Mouse (Mus musculus): ENCODE results near the gene Gnl3.

Gene Gnl3

DNA sequence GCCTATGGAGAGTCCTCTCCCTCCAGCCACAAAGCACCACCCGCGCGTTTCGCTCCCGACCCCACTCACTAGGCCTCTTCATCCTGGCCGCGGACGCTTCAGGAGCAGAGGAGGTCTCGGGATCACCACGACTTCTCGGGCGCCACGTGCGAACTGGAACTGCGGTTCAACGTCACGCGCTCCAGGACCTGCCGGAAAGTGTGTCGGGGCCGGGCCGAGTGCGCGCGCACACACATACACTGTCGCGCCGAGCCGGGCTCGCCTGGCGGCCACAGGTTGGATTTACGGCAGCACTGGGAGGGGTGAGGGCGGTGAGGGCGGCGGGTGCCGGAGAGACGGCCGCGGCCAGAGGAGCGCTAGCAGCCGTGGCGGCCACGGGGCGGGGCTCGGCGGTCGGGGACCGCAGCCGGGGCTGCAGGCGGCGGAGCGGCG lies at the start of gene Gnl3, which contains the start of gene Pbrm1:
Gene Gnl3 (minus strand): TSS at position 293 of the 432 bp plus-strand sequence.
Gene Pbrm1 (plus strand): TSS at position 279 of the 432 bp plus-strand sequence.
- DNase-seq (ENCODE audit: extremely low spot score, low spot score): peak; percentile 98

DNA sequence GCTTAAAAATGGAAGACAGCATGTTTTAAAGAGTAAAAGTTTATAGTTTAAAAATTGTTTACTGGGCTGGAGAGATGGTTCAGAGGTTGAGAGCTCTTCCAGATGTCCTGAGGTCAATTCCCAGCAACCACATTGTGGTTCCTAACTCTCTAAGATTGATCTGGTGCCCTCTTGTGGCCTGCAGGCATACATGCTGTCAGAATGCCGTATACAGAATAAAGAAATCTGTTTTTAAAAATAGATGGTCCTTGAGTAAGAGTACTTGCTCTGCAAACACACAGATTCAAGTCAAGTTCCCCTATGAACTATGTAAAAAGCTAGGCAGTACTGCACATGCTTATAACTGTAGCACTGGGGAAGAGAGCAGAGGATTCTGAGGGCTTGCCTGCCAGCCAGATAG lies 43.3 kb upstream of the Gnl3 start:
- no peak for DNase-seq (ENCODE audit: extremely low spot score, low spot score)

DNA sequence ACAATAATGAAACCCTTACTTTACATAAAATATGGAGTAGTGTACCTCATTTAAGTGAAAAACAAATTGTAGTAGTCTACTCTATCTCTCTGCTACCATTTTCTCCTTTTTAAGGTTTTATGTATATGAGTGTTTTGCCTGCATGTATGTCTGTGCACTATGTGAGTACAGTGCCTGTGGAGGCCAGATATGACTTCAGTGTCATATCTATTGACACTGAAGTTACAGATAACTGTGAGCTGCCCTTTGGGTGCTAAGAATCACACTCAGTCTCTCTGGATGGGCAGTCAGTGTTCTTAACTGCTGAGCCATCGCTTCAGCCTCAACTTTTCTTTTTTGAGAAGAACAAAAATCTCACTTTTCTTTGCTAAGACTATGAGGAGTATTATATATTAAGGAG lies 26.9 kb upstream of the Gnl3 start:
- DNase-seq (ENCODE audit: extremely low spot score, low spot score): no peak

DNA sequence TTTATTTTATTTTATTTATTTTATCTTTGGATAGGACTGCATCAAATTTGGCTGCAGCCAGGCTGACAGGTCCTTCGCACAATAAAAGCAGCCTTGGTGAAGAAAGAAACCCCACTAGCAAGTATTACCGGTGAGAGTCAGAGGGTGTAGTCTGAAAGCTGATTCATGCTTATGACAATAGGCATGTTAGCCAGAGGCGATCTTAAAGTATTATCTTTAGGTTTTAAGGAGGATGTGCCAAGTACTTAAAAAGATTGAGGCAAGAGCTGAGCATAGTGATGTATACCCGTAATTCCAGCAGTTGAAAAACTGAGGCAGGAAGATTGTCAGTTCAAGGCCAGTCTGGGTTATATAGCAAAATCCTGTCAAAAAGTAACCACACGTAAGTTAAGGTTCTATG lies 26.3 kb upstream of the Gnl3 start:
- no peak for DNase-seq (ENCODE audit: extremely low spot score, low spot score)

DNA sequence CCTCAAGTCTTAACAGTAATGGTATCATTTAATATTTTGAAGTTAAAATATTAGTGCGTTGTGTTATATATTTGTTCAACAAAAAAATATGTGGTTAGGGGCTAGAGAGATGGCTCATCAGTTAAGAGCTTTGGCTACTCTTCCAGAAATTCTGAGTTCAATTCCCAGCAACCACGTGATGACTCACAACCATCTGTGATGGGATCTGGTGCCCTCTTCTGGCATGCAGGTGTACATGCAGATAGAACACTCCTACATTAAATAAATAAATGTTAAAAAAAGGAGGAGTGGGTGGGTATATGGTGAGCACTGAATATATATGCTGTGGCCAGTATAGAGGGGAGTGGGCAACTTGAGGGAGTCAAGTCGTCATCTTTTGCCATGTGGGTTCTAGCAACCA lies 6.8 kb upstream of the Gnl3 start:
- DNase-seq (ENCODE audit: extremely low spot score, low spot score): peak; percentile 15

DNA sequence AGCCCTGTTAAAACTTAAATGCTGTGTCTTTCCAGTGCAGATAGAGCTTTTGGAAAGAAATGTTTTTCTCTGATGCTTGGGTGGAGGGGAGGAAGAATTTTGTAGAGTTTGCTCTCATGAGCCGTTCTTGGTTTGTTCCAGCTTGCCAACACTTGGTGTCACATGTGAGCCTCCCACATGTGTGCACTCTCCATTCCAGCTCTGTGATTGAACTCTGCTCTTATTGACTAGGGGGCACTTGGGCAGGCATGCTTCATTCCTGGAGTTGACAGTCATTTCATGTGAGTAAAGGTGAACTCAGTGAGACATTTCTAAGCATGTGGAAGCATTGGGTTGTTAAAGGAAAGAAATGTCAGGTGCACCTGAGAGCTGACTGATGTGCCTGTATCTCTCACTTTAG lies 3.6 kb upstream of the Gnl3 start:
- no peak for DNase-seq (ENCODE audit: extremely low spot score, low spot score)

DNA sequence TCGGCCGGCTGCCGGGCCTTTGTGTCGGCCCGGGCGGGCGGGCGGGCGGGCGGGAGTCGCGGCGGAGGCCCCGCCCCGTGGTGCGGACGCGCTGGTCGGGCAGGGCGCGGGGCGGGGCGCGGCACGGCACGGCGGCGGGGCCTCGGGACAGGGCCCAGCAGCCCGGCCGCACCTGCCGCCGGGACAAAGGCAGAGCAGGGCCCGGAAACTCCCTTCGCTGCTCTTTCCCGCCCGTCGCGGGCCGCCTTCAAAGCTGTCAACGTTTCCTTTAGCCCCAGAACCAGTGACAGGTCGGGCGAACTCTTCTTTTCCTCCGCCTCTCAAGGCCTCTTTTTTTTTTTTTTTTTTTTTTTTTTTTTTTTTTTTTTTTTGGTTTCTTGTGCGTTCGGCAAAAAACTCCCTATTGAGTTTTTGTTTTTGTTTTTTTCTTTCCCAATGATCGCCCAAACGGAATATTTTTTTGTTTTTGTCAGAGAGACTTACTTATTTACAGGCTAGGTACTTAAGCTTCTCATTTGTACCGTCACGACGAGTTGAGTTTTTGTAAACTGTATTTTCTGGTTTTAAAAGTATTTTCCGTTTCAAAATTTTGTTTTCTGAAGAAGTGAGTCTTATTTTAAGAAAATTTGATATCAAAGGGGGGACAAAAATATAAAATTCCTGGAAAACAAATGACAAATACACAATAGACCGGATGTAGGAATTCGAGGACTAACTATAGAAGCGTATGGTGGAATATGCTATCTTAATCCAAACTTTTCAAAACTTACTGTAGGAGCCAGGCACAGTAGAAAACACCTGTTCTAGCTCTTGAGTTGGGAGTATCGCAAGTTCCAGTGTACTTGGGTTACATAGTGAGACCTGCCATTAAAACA lies 616 bp upstream of the Gnl3 start:
- DNase-seq (ENCODE audit: extremely low spot score, low spot score): no peak

DNA sequence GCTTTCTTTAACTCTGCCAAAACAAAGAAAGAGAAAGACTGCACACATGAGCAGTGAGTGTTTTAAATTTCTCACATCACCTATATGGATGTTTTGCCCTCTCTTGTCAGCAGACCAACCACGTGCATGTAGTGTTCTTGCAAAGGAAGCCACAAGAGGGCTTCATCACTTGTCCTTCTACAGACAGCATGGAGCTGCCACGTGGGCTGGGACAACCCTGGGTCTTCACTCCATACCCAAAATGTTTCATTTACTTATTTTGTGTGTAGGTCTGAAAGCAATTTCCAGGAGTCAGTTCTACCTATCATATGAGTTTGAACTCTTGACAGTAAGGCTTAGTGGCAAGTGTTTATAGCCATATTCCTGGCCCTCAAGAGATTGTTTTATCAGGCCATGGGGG lies 1.1 kb downstream of the Gnl3 start:
- peak; percentile 18 for DNase-seq (ENCODE audit: extremely low spot score, low spot score)

DNA sequence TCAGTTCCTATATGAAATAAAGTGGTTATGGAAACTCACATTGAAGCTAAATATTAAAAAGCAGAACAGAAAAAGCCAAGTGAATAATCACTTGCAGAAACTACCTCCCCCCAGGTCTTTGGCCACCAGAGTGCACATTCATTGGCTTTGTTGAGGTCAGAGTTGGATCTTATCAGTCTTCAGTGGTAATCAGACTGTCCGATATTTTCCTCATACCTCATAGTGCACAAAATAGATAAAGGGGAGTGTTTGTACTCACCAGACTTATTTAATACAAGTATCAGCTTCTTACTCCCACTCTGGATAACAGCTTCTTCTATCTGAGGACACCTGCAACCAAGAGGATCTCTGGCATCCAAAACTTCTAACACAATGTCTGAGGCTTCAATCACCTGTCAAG lies 2.9 kb downstream of the Gnl3 start:
- no peak for DNase-seq (ENCODE audit: extremely low spot score, low spot score)

DNA sequence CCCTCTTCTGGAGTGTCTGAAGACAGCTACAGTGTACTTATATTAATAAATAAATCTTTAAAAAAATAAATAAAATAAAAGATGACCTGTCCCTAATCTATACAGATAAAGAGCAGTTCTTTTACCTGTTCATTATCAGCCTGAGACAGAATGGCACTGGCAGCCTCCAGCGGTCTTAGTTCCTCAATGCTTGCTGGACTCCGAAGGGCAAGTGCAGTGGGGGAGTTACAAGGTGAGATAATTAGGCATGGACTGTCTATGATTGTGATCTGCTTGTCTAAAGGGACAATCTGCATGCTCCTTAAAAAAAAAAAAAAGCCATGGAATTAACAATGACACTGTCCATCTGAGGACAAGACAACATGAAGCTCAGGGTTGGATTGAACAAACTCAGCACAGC lies 5.0 kb downstream of the Gnl3 start:
- no peak for DNase-seq (ENCODE audit: extremely low spot score, low spot score)

DNA sequence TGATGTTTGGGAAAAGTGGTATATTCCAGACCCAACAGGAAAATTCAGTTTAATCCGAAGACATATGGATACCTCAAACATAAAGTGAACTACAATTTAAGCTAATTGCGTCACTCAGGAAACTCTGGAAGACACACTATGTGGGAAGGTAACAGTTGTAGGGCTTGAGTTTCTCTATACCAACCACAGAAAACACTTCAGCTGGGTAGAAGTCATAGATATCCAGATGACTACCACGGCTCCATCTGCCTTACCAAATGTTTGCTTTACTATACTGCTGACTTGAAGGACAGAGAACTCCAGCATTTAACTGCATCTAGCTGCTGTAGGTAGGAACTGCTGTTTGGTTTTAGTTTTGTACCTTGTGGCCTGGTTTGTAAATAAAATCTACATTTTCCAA lies 7.4 kb downstream of the Gnl3 start:
- no peak for DNase-seq (ENCODE audit: extremely low spot score, low spot score)

DNA sequence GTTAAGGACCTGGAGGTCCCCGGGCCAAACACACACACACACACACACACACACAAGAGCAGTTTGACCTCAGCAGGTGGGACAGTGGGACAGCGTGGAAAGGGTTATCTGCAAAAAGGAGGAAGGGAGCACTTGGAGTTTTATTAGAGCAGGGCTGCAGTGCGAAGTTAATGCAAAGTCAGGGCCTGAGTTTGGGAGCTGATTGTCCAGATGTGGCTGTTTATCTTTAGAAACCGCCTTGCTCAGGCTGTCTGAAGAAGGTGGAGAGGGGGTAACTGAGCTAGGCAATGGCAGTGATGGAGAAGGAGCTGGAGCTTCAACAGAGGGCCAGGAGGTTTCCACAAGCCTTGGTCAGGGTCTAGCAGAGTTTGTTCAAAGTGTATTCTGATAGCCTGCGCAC lies 12.2 kb downstream of the Gnl3 start:
- DNase-seq (ENCODE audit: extremely low spot score, low spot score): no peak

DNA sequence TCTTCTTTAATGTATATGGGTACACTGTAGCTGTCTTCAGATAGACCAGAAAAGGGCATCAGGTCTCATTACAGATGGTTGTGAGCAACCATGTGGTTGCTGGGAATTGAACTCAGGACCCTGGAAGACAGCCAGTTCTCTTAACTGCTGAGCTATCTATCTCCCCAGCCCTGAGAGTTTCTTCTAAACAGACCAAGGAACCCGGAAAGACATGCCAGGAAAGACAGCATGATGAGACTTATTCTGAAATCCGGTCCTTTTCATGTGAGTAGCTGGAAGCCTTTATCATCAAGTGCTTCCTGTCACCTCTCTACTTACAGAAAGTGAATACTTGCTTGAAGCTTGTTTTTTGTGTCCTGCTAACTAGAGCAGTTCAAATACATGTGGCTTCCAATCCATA lies 14.4 kb downstream of the Gnl3 start:
- no peak for DNase-seq (ENCODE audit: extremely low spot score, low spot score)

DNA sequence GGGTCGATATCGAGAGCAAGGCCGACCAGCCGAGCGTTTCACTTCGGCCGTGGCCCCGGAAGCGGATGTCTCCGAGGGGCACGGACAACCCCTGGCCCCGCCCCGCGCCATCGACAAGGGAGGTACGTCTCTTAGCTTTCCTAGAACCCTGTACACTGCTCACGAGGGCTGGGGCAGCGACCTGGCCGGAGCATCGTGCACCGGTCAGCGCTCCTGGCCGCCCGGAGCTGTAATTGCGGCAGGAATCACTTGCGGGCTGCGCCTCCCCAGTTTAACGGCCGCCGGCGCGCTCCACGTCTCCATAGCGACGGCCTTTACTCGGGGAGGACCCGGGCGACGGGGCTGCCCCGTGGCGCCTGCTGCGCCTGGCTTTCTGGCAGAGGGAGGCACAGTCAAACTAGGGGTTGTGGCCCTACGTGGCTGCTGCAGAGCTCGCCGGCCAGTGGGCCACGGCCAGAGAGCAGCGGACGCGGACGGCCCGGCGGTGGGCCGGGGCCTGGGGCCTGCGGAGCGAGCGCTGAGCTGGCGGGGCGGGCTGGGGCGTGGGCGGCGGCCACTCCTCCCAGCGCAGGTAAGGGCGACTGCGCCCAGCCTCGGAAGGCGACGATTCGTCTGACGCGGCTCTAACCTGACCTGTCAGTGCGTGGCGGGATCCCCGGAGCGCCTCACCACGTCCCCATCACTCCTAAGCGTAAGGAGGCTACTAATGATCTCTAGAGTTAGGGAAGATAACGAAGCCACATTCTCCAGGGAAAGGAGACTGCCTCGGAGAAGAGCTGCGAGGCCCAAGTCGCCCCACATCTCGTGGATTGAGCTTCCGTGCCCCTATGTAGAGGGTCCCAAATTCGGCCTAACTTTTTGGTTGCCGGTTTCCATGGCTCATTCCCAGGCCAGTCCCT lies 17.4 kb downstream of the Gnl3 start, which contains the start of the genes Glt8d1 and Spcs1:
Gene Glt8d1 (plus strand): TSS at position 94 of the 899 bp plus-strand sequence.
Gene Spcs1 (minus strand): TSS at position 366 of the 899 bp plus-strand sequence.
- DNase-seq (ENCODE audit: extremely low spot score, low spot score): peak; percentile 89

DNA sequence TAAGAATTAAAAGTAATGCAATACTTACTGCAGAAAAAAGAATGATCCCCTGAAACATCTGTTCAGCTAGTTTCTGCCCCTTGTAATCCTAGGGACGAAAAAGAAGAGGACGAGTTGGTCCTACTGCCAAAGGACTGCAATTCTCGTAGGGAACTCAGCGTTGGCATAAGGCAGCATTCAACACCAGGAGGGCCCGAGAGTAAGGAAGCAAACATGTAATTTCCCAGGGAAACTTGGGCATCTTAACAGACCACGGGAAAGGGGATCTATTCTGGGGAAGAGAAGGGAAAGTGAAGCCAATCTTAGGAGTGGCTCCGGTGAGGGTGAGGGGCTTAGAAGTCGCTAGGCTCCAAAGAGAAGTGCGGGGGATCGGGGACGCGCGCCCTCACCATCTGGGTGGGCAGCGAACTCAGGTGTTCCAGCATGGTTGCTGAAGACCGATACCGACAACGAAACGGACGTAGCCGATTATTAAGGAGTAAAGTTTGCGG lies 18.1 kb downstream of the Gnl3 start:
- no peak for DNase-seq (ENCODE audit: extremely low spot score, low spot score)

DNA sequence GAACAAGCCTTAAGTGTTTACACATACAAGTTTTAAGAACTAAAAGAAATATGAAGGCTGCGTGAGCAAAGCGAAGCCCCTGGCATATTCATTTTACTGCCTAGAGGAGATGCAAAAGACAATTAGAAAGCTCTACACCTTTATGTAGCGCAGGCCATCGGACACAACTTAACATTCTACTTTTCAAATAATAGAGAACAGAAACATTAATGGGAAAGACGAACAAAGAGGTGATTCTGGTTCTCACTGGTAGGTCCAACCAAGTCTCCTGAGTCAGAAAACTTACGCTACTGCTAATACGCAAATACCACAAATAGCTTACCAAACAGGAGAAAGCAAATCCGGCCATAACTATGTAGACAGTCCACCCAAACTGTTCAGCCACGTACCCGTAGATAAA lies 18.6 kb downstream of the Gnl3 start:
- no peak for DNase-seq (ENCODE audit: extremely low spot score, low spot score)

DNA sequence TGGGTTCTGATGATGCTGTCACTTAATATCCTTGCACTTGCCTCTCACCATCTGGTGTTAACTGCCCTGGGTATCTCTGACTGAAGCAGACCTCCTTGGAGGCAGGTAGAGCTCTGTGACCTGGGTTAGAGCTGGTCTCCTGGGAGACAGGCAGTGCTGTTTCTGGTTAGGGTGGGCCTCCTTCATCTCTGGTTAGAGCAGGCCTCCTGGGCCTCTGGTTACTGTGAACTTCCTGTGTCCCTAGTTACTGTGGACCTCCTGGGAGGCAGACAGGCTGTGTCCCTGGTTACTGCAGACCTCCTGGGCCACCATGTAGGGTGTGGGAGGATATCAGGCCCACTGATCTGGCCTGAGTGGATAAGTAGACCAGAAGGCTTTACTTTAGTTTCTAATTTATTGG lies 22.5 kb downstream of the Gnl3 start:
- DNase-seq (ENCODE audit: extremely low spot score, low spot score): no peak

DNA sequence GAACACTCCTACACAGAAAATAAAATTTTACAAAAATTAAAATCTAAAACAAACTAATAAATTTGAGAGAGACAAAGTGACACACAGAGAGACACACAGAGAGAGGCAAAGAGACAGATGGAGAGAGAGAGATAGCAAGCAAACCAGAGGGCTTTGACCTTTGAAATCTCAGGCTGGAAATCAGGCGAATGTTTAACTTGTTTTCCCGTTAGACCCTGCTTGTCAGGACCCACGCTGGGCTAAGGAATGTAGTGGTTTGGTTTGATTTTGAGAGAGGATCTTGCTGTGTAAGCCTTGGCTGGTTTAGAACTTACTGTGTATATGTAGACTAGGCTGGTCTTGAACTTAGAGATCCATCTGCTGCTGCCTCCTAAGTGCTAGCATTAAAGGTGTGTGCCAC lies 42.7 kb downstream of the Gnl3 start:
- DNase-seq (ENCODE audit: extremely low spot score, low spot score): no peak

DNA sequence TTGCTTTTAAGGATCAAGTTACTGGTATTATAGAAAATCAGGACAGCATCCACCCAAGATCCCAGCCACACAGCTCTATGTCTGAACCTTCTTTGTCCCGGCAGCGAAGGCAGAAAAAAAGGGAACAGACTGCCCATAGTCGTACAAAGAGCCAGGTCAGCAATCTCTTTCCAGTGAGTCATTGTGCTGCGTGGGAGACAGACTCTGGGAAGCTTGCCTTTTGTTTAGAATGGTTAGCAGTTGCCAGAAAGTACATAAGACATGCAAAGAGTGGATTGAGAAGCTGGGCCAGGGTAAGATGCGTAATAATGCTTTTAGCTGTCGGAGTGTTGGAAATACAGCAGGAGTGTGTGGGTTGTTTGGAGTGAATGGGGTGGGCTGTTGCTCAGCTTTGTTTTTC lies 44.7 kb downstream of the Gnl3 start:
- DNase-seq (ENCODE audit: extremely low spot score, low spot score): no peak
